Mouse (Mus musculus) megakaryocyte, embryonic 14.5 days (primary cell): ENCODE data around the gene Cdk11b.

Source experiments
- FLI1 ChIP-seq: IDR thresholded peaks from 2 replicates; pipeline ENCODE4 v1.6.1; 2012; ENCODE audit warnings: low read length, inconsistent platforms, mixed read lengths
- GATA1 ChIP-seq: IDR thresholded peaks from 3 replicates; pipeline ENCODE4 v1.6.1; 2012; ENCODE audit warnings: mixed read lengths, low read length, inconsistent platforms, borderline replicate concordance

GRCm38 (mm10) chr4:155692421-155692820 lies 67.8 kb downstream of the Cdk11b start:
- TF ChIP-seq GATA1 (no peak), FLI1 (no peak)
